Mouse (Mus musculus) left cerebral cortex, adult 18-20 months (tissue): ENCODE data around the gene Rbp1. TPM values are rescaled to one million over a fixed set of nuclear protein-coding genes. Genes with fewer than 3 reads are reported as not detected.

Experiments
- DNase-seq, 2 experiments: peaks; one replicate each; pipeline ENCODE4 v3.0.0; 2021 to 2022; ENCODE audit warnings: low spot score in 2 of 2, mixed read lengths in 1 of 2
- total RNA-seq, 2 experiments: library from RNA; stranded (reverse); gene quantifications; 2 replicates each; pipeline ENCODE4 v1.2.3; 2021

Gene Rbp1
- total RNA-seq, 2 experiments from 2014 or later = 6.7 to 7.2 TPM

DNA sequence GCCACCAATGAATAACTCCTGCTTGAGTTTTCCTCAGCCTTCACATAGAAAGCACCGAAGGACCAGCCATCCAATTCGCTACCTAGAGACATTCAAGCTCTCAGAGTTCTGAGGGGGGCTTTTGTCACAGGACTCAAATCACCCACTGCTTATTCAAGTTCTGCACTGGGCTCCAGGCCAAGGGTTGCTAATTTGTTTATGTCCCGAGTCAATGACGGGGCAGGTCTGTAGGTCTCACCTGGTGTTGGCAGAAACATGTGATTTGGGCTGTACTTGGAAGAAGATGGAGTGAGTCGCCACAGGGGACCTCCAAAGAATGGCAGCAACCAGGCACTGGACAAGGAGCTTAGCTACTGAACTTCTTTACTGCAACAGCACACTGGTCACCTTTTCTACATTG, 68.3 kb downstream of the Rbp1 start:
- no peak for DNase-seq

DNA sequence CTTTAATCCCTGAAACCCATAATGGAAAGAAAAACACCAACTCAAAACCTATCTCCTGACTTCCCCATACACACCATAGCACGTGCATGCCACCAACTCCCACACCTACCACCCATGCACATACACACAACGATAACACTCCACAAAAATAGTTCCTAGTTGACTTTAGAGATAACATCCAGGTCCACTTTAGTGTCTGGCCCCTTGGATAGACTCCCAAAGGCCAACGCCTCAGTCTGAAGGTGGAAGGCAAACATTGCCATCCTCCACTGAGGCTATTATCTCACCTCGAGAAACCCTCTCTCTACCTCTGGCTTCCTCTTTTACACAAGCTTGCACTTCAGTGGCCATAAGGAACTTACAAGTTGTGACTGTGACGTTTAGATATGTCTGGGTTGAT, 69.5 kb downstream of the Rbp1 start:
- DNase-seq = no peak

DNA sequence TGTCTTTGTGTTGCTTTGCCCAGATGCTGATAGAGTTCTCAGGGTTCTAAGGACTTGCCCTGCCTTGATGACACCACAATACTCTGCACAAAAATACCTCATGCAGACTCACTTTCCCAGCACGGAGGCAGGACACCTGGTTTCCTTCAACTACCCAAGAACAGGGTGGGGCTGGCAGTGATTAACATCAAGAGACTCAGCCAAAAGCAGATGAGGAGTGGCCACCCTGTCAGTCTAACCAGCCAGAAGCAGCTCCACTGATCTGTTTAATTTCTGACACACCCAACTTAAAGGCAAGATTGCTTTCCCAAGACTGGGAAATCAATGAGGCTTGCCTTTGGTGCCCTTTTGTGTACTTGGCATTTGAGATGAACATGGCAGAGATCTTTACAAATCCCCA, 70.1 kb downstream of the Rbp1 start:
- no peak for DNase-seq

Other genes with a start within 250 kb of the Rbp1 start
- 1 to 10 TPM; 1.7 to 2.3 TPM for gene Nmnat3, start 135.5 kb upstream of the Rbp1 start, total RNA-seq
- not detected for gene Rbp2, start 63.2 kb downstream of the Rbp1 start, total RNA-seq
- 10 to 100 TPM; 89.2 to 92.7 TPM for gene Copb2, start 140.8 kb downstream of the Rbp1 start, total RNA-seq
- 10 to 100 TPM; 29.3 to 30.0 TPM for gene Mrps22, start 178.7 kb downstream of the Rbp1 start, total RNA-seq